Mouse (Mus musculus) forebrain, embryonic 11.5 days (tissue): Measurements from ENCODE around the gene Nrm. TPM values are rescaled to one million over a fixed set of nuclear protein-coding genes. Genes with fewer than 3 reads are reported as not detected.

Source experiments
- ATAC-seq: fragments of 200-750 bp; cut with Nextera tagmentation; replicated peaks from 2 replicates; pipeline ENCODE4 v1.8.0; 2017; ENCODE audit warnings: moderate TSS enrichment; ENCODE audit not compliant: low FRiP score
- DNase-seq: peaks from one replicate; pipeline ENCODE4 v3.0.0-alpha.2; 2017; ENCODE audit warnings: low spot score
- H3K27ac ChIP-seq: fragments of 300-500 bp; sonication (generic); 2 replicates; pipeline ENCODE4 v1.5.1; 2014; ENCODE audit warnings: low read depth, low read length
- H3K27me3 ChIP-seq: fragments of 300-500 bp; sonication (generic); 2 replicates; pipeline ENCODE4 v1.6.1; 2014; ENCODE audit warnings: mild to moderate bottlenecking, low read length, mixed read lengths; ENCODE audit not compliant: control insufficient read depth, insufficient read depth
- H3K36me3 ChIP-seq: fragments of 300-500 bp; sonication (generic); 2 replicates; pipeline ENCODE4 v1.6.1; 2014; ENCODE audit warnings: mild to moderate bottlenecking, low read length, moderate library complexity, mixed read lengths; ENCODE audit not compliant: control insufficient read depth, insufficient read depth
- H3K4me1 ChIP-seq: fragments of 300-500 bp; sonication (generic); replicated peaks from 2 replicates; pipeline ENCODE4 v1.6.1; 2014; ENCODE audit warnings: low read length, mixed read lengths; ENCODE audit not compliant: control insufficient read depth, insufficient read depth
- H3K4me2 ChIP-seq: fragments of 300-500 bp; sonication (generic); 2 replicates; pipeline ENCODE4 v1.6.1; 2014; ENCODE audit warnings: low read depth, mild to moderate bottlenecking, low read length, moderate library complexity, mixed read lengths; ENCODE audit not compliant: severe bottlenecking
- H3K4me3 ChIP-seq: fragments of 300-500 bp; sonication (generic); 2 replicates; pipeline ENCODE4 v1.5.1; 2014; ENCODE audit warnings: low read depth, low read length
- H3K9ac ChIP-seq: fragments of 300-500 bp; sonication (generic); 2 replicates; pipeline ENCODE4 v1.6.1; 2014; ENCODE audit warnings: low read length
- H3K9me3 ChIP-seq: fragments of 300-500 bp; sonication (generic); 2 replicates; pipeline ENCODE4 v1.6.1; 2016; ENCODE audit warnings: low read length, mixed read lengths; ENCODE audit not compliant: control insufficient read depth
- WGBS: fragments of 180-500 bp; shearing (Covaris S2); extraction: QIAGEN DNeasy Blood & Tissue Kit; methylation state at CpG from one replicate; pipeline ENCODE4 v1.1.7; 2014; 5-methylcytosine and 5-hydroxymethylcytosine counted together
- polyA plus RNA-seq: library from polyadenylated mRNA; unstranded; fragments of >200 nt; fragmentation: Nextera tagmentation; extraction: Ambion mirVana; gene quantifications from 2 replicates; pipeline ENCODE4 v1.2.1, GENCODE M21; 2014

Gene Nrm
- polyA plus RNA-seq, 1 experiment from 2014 or later: 68.8 TPM

- peaks cover 26% of the 10 kb centered on the region for H3K36me3 ChIP-seq
- H3K4me2 ChIP-seq: no peak overlapping the region
- H3K9me3 ChIP-seq: no peaks in the 10 kb centered on the region
- no peak overlapping the region for H3K27ac ChIP-seq
- no peaks in the 10 kb centered on the region for H3K27me3 ChIP-seq
- H3K9ac ChIP-seq: 0 out of 2 replicates have a peak overlapping the region, but pooled peaks have one; percentile 12
- WGBS: 70% methylated on average over 8 of the region's 8 CpGs
- ATAC-seq (no peak), DNase-seq (no peak)
- no peak overlapping the region for H3K4me3 ChIP-seq
- peaks cover 18% of the 10 kb centered on the region for H3K4me1 ChIP-seq
Observed at GRCm38 (mm10) chr17:35832400-35833238, 28.5 kb upstream of the Nrm start.

GRCm38 (mm10) chr17:35833239-35833751 lies 27.8 kb upstream of the Nrm start:
- Histone ChIP-seq H3K27ac (no peak overlapping the region), H3K27me3 (no peaks in the 10 kb centered on the region), H3K9ac (no peak overlapping the region), H3K9me3 (no peaks in the 10 kb centered on the region), H3K4me2 (no peak overlapping the region), H3K4me1 (peaks cover 18% of the 10 kb centered on the region), H3K36me3 (peaks cover 24% of the 10 kb centered on the region), H3K4me3 (no peak overlapping the region)
- 29% methylated on average over 5 of the region's 5 CpGs for WGBS
- no peak for ATAC-seq
- DNase-seq: no peak

- H3K4me3 ChIP-seq: peak overlapping the region; percentile 10
- no peak for ATAC-seq
- H3K36me3 ChIP-seq: peaks cover 24% of the 10 kb centered on the region
- no peak overlapping the region for H3K27ac ChIP-seq
- no peak overlapping the region for H3K4me2 ChIP-seq
- H3K4me1 ChIP-seq: peaks cover 18% of the 10 kb centered on the region
- H3K27me3 ChIP-seq: no peaks in the 10 kb centered on the region
- H3K9ac ChIP-seq: no peak overlapping the region; the same call in 1 of the 2 replicates
- WGBS: 54% methylated on average over 5 of the region's 5 CpGs
- no peak for DNase-seq
- no peaks in the 10 kb centered on the region for H3K9me3 ChIP-seq
Observed at GRCm38 (mm10) chr17:35833894-35834293, 27.2 kb upstream of the Nrm start.

GRCm38 (mm10) chr17:35834696-35835422 lies 26.3 kb upstream of the Nrm start:
- 82% methylated on average over 26 of the region's 26 CpGs for WGBS
- DNase-seq (no peak), ATAC-seq (no peak)
- Histone ChIP-seq H3K4me2 (peak overlapping the region; percentile 83), H3K36me3 (peaks cover 24% of the 10 kb centered on the region), H3K27ac (no peak overlapping the region), H3K27me3 (no peaks in the 10 kb centered on the region), H3K4me1 (peaks cover 22% of the 10 kb centered on the region), H3K9ac (peak overlapping the region; percentile 39), H3K4me3 (peak overlapping the region; percentile 76), H3K9me3 (no peaks in the 10 kb centered on the region)

- ATAC-seq (no peak), DNase-seq (no peak)
- WGBS: 80% methylated on average over 26 of the region's 26 CpGs
- no peaks in the 10 kb centered on the region for H3K9me3 ChIP-seq
- peak overlapping the region; percentile 94; the same call in 1 of the 2 replicates for H3K9ac ChIP-seq
- no peak overlapping the region for H3K27ac ChIP-seq
- no peaks in the 10 kb centered on the region for H3K27me3 ChIP-seq
- peaks cover 18% of the 10 kb centered on the region for H3K4me1 ChIP-seq
- peaks cover 24% of the 10 kb centered on the region for H3K36me3 ChIP-seq
- H3K4me2 ChIP-seq: peak overlapping the region; percentile 83
- peak overlapping the region; percentile 76 for H3K4me3 ChIP-seq
Observed at GRCm38 (mm10) chr17:35835424-35836140, 25.5 kb upstream of the Nrm start.

GRCm38 (mm10) chr17:35836178-35836965 lies 24.7 kb upstream of the Nrm start:
- no peak for ATAC-seq
- 9% methylated on average over 24 of the region's 24 CpGs for WGBS

GRCm38 (mm10) chr17:35836991-35837422 lies 24.1 kb upstream of the Nrm start:
- DNase-seq (peak; percentile 98), ATAC-seq (peak; percentile 42)
- peak overlapping the region; percentile 94 for H3K9ac ChIP-seq
- peak overlapping the region; percentile 76 for H3K4me3 ChIP-seq
- H3K9me3 ChIP-seq: no peaks in the 10 kb centered on the region
- peaks cover 24% of the 10 kb centered on the region for H3K36me3 ChIP-seq
- 1% methylated on average over 23 of the region's 25 CpGs for WGBS
- peak overlapping the region; percentile 83 for H3K4me2 ChIP-seq
- H3K27ac ChIP-seq: peak overlapping the region; percentile 97
- peaks cover 18% of the 10 kb centered on the region for H3K4me1 ChIP-seq
- H3K27me3 ChIP-seq: no peaks in the 10 kb centered on the region

More at GRCm38 (mm10) chr17:35836178-35836965, 24.7 kb upstream of the Nrm start:
- Histone ChIP-seq H3K27ac (peak overlapping the region; percentile 97), H3K27me3 (no peaks in the 10 kb centered on the region), H3K9ac (peak overlapping the region; percentile 94), H3K4me3 (peak overlapping the region; percentile 76), H3K36me3 (peaks cover 24% of the 10 kb centered on the region), H3K4me1 (peaks cover 18% of the 10 kb centered on the region), H3K4me2 (peak overlapping the region; percentile 83), H3K9me3 (no peaks in the 10 kb centered on the region)
- peak; percentile 89 for DNase-seq
